Comparison of ENCODE assay signal across 9 mouse cellular contexts in genomic region chr13:31629321-31629851, GRCm38 (mm10). TPM values are rescaled to one million over a fixed set of nuclear protein-coding genes. Genes with fewer than 3 reads are reported as not detected.
DNase-seq lines count a peak whose midpoint lies in the region; ATAC-seq and TF ChIP-seq lines count a peak whose summit lies in the region.
"Had no signal": no experiment of that assay in that cellular context is flagged by ENCODE, and none has a peak within 500 bp of the region (broad histone marks: within the 10 kb centered on the region; RNA-seq: fewer than 3 reads in every experiment).

No protein-coding gene starts in this region.

- H3K4me1 ChIP-seq in bone marrow, adult 2 months (ENCODE audit: control insufficient read depth, insufficient read depth, low read length): no peaks in the 10 kb centered on the region
- peaks cover 36% of the 10 kb centered on the region for H3K4me1 ChIP-seq in heart, embryonic 15.5 days (replicated peaks)
- H3K4me1 ChIP-seq in liver, postnatal 0 days (ENCODE audit: insufficient read depth): peaks cover 20% of the 10 kb centered on the region
- peaks cover 2% of the 10 kb centered on the region; the same call in 1 of the 2 replicates for H3K4me1 ChIP-seq in stomach, embryonic 14.5 days (ENCODE audit: control insufficient read depth, insufficient read depth, low read length)

- TF ChIP-seq CTCF in bone marrow, adult 2 months (IDR thresholded peaks at IDR 0.05; ENCODE audit: control insufficient read depth, insufficient read depth, low read length): no peak
- TF ChIP-seq CTCF in liver, postnatal 0 days (IDR thresholded peaks at IDR 0.05; ENCODE audit: low read depth): no peak

- no peaks in the 10 kb centered on the region for H3K36me3 ChIP-seq in heart, embryonic 15.5 days
- no peaks in the 10 kb centered on the region for H3K36me3 ChIP-seq in liver, postnatal 0 days (replicated peaks; ENCODE audit: insufficient read depth, low read length)
- H3K36me3 ChIP-seq in stomach, embryonic 14.5 days (ENCODE audit: control insufficient read depth, insufficient read depth, low read length): no peaks in the 10 kb centered on the region

- no peak for TF ChIP-seq EP300 in liver, postnatal 0 days (IDR thresholded peaks at IDR 0.05; ENCODE audit: low read depth)

- WGBS in bone marrow, adult 2 months: 3% methylated on average over 40 of the region's 40 CpGs
- WGBS in heart, embryonic 15.5 days: 1% methylated on average over 40 of the region's 40 CpGs
- 1% methylated on average over 40 of the region's 40 CpGs for WGBS in liver, postnatal 0 days (ENCODE audit: insufficient replicate concordance)
- WGBS in stomach, embryonic 14.5 days: 2% methylated on average over 40 of the region's 40 CpGs

- ATAC-seq in heart, embryonic 15.5 days (replicated peaks; ENCODE audit: insufficient number of reproducible peaks, insufficient read depth, low FRiP score, low read depth): no peak
- no peak for ATAC-seq in liver, postnatal 0 days
- ATAC-seq in stomach, embryonic 14.5 days (ENCODE audit: insufficient number of reproducible peaks, insufficient read depth, low FRiP score, low read depth): no peak
- ATAC-seq: Patski had no signal

- intact Hi-C loops in gastrocnemius, postnatal 36 days (cut with DNase I): loop anchor here (10.0 kb wide), 1 partner anchor 425 kb away; no protein-coding TSS in a partner anchor

- no peak overlapping the region for H3K27ac ChIP-seq in bone marrow, adult 2 months (ENCODE audit: control insufficient read depth, insufficient read depth, low read depth, low read length, poor library complexity)
- H3K27ac ChIP-seq in heart, embryonic 15.5 days: no peak overlapping the region
- no peak overlapping the region for H3K27ac ChIP-seq in liver, postnatal 0 days (ENCODE audit: low read depth)
- peak overlapping the region; percentile 22; the same call in 1 of the 2 replicates for H3K27ac ChIP-seq in stomach, embryonic 14.5 days (ENCODE audit: low read length)

- TF ChIP-seq POLR2A in bone marrow, adult 2 months (IDR thresholded peaks at IDR 0.05; ENCODE audit: borderline replicate concordance, control insufficient read depth, low read depth, low read length): no peak

- peak; percentile 32 for DNase-seq in kidney, adult 18-20 months
- no peak for DNase-seq in kidney, postnatal 25 days
- no peak for DNase-seq in liver, postnatal 0 days
- no peak for DNase-seq in left cerebral cortex, adult 11 months (ENCODE audit: low spot score)
- DNase-seq in gastrocnemius, postnatal 36 days: no peak

- peak overlapping the region; percentile 69 for H3K4me2 ChIP-seq in heart, embryonic 15.5 days
- H3K4me2 ChIP-seq in liver, postnatal 0 days (ENCODE audit: low read depth, low read length): peak overlapping the region; percentile 74
- H3K4me2 ChIP-seq in stomach, embryonic 14.5 days (replicated peaks; ENCODE audit: low read depth, low read length): peak overlapping the region; percentile 86

- peak overlapping the region; percentile 16; the same call in 1 of the 2 replicates for H3K9ac ChIP-seq in heart, embryonic 15.5 days
- no peak overlapping the region for H3K9ac ChIP-seq in liver, postnatal 0 days (replicated peaks)
- H3K9ac ChIP-seq in stomach, embryonic 14.5 days (replicated peaks; ENCODE audit: low read depth, low read length): peak overlapping the region; percentile 81

- peaks cover 92% of the 10 kb centered on the region for H3K27me3 ChIP-seq in heart, embryonic 15.5 days
- H3K27me3 ChIP-seq in liver, postnatal 0 days (ENCODE audit: insufficient read depth, low read length): peaks cover 79% of the 10 kb centered on the region
- H3K27me3 ChIP-seq in stomach, embryonic 14.5 days (ENCODE audit: control insufficient read depth, insufficient read depth, low read length): peaks cover 11% of the 10 kb centered on the region; the same call in 1 of the 2 replicates
- H3K27me3 ChIP-seq: Patski had no signal

- peak overlapping the region; percentile 35 for H3K4me3 ChIP-seq in bone marrow, adult 2 months (replicated peaks; ENCODE audit: control insufficient read depth, low read depth, low read length)
- peak overlapping the region; percentile 49 for H3K4me3 ChIP-seq in heart, embryonic 15.5 days
- peak overlapping the region; percentile 51 for H3K4me3 ChIP-seq in liver, postnatal 0 days (ENCODE audit: low read depth, low read length)
- H3K4me3 ChIP-seq in stomach, embryonic 14.5 days (ENCODE audit: low read depth, low read length): peak overlapping the region; percentile 56

- H3K9me3 ChIP-seq in heart, embryonic 15.5 days (replicated peaks): no peaks in the 10 kb centered on the region
- no peaks in the 10 kb centered on the region for H3K9me3 ChIP-seq in liver, postnatal 0 days (ENCODE audit: low read length)
- H3K9me3 ChIP-seq in stomach, embryonic 14.5 days (ENCODE audit: control insufficient read depth, low read depth, low read length): no peaks in the 10 kb centered on the region

RNA-seq across cellular contexts. Expression of gene Foxf2, which starts 3.8 kb away (rescaled TPM):
- not detected in 2 replicates for polyA plus RNA-seq in bone marrow, adult 2 months (2011; ENCODE audit: insufficient read depth, insufficient read length, low replicate concordance, missing spikeins)
- 0.64 and 1.7 TPM in 2 replicates for polyA plus RNA-seq in heart, embryonic 15.5 days (2015; fragmentation: Nextera tagmentation; extraction: Ambion mirVana)
- polyA plus RNA-seq in liver, postnatal 0 days (2015; fragmentation: Nextera tagmentation; extraction: Ambion mirVana): not detected in 2 replicates
- 21.3 and 21.9 TPM in 2 replicates for polyA plus RNA-seq in stomach, embryonic 14.5 days (2014; fragmentation: Nextera tagmentation; extraction: Ambion mirVana)
- total RNA-seq in gastrocnemius, postnatal 36 days (2021): not detected
